ENCODE assay signal across 8 mouse cellular contexts in the genomic region with DNA sequence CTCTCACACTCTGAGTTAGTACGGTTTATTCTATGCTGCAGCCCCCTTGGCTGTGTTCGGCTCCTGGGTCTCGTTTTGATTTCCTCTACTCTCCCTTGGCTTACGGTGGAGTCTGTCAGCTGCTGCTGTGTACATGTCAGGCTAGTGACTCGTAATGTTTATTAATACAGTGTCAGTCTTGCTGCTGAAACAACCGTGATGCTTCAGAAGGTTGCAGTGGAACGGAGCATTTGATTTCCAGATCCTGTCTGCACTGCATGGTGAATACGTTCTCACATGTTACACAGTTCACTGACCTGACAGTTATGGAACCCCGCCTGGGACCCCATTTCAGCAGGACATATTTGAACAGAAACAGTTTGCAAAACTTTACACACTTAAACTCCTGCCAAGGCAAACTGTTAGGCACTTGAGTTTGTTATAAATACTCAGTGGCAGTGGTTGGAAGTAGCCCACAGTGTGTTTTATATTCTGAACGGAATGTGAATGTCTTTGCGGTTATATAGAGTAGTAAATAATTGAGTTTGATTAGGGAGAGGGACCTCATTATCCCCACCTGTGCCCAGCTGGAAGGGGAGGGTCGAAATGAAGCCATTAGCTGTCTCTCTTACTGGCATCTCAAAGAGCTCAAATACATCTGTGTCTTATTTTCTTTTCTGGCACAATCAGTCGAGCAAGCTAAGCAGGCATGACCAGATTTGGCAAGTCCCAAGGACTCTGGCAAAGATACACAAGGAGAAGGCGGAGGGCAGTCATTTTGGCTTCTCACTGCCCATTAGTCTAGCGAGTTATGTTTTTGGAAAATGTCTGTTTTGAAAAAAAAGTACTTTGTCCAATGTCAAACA.
DNase-seq lines count a peak whose midpoint lies in the region; ATAC-seq lines count a peak whose summit lies in the region.

No protein-coding gene starts in this region.

- peaks cover 4% of the 10 kb centered on the region; the same call in 1 of the 2 replicates for H3K36me3 ChIP-seq in heart, embryonic 16.5 days (ENCODE audit: control insufficient read depth, insufficient read depth)

- peak overlapping the region; percentile 0 for H3K4me2 ChIP-seq in heart, embryonic 16.5 days (ENCODE audit: low read depth, low read length)

- H3K9me3 ChIP-seq in heart, embryonic 16.5 days (replicated peaks; ENCODE audit: control insufficient read depth, low read length), result no peaks in the 10 kb centered on the region

- peaks cover 19% of the 10 kb centered on the region; the same call in 1 of the 2 replicates for H3K4me1 ChIP-seq in heart, embryonic 16.5 days (ENCODE audit: control insufficient read depth, insufficient read depth, low read length)

- peak; percentile 70 for DNase-seq in left cerebral cortex, postnatal 4 days
- no peak for DNase-seq in left cerebral cortex, postnatal 25 days (ENCODE audit: low spot score in 2 of 2)
- DNase-seq in cerebellum, postnatal 14 days, result peak; percentile 64 to 70
- DNase-seq in lung, postnatal 10 days, result peak; percentile 62
- DNase-seq in right cerebral cortex, postnatal 36 days (ENCODE audit: low spot score in 2 of 2), result no peak
- no peak for DNase-seq in spleen, postnatal 36 days (ENCODE audit: low spot score in 2 of 2)

- H3K27ac ChIP-seq in heart, embryonic 16.5 days (ENCODE audit: low read length), result peak overlapping the region; percentile 53

- intact Hi-C loops in left cerebral cortex, postnatal 4 days (cut with DNase I), result no loop called here
- intact Hi-C loops in left cerebral cortex, postnatal 25 days (cut with DNase I), result no loop called here

- no peaks in the 10 kb centered on the region for H3K27me3 ChIP-seq in heart, embryonic 16.5 days (ENCODE audit: control insufficient read depth, insufficient read depth, low read length)

- peak; percentile 49 for ATAC-seq in heart, embryonic 16.5 days (replicated peaks; ENCODE audit: extremely low read depth, insufficient read depth, low FRiP score)
- no peak for ATAC-seq in monocyte, adult 5-6 weeks (replicated peaks; ENCODE audit: insufficient number of reproducible peaks, low FRiP score, low TSS enrichment, poor library complexity, severe bottlenecking)

- no peak overlapping the region for H3K4me3 ChIP-seq in heart, embryonic 16.5 days (ENCODE audit: low read length)

- 50% methylated on average over 15 of the region's 15 CpGs for whole genome bisulfite sequencing in heart, embryonic 16.5 days

- no peak overlapping the region for H3K9ac ChIP-seq in heart, embryonic 16.5 days (ENCODE audit: low read length)

Comparison
In these comparisons a context has a peak if more than half of its experiments do, and no peak if none do; other contexts are left out.
1. DNase-seq: peak in left cerebral cortex, postnatal 4 days (single experiment), cerebellum, postnatal 14 days (2 of 2) and lung, postnatal 10 days (single experiment); none in left cerebral cortex, postnatal 25 days (0 of 2), right cerebral cortex, postnatal 36 days (0 of 2) and spleen, postnatal 36 days (0 of 2).